Mouse (Mus musculus) liver, embryonic 18 days (tissue): ENCODE measurements around the gene H2-Ke6. TPM values are rescaled to one million over a fixed set of nuclear protein-coding genes. Genes with fewer than 3 reads are reported as not detected.

Experiments
- polyA plus RNA-seq: library from polyadenylated mRNA; depleted of rRNA; stranded (reverse); fragments of >200 nt; gene quantifications from 2 replicates; pipeline ENCODE4 v1.2.3, GENCODE M21; 2012; rRNA removed

H2-Ke6 gene
- 51.8 and 62.7 TPM in 2 replicates for polyA plus RNA-seq

DNA sequence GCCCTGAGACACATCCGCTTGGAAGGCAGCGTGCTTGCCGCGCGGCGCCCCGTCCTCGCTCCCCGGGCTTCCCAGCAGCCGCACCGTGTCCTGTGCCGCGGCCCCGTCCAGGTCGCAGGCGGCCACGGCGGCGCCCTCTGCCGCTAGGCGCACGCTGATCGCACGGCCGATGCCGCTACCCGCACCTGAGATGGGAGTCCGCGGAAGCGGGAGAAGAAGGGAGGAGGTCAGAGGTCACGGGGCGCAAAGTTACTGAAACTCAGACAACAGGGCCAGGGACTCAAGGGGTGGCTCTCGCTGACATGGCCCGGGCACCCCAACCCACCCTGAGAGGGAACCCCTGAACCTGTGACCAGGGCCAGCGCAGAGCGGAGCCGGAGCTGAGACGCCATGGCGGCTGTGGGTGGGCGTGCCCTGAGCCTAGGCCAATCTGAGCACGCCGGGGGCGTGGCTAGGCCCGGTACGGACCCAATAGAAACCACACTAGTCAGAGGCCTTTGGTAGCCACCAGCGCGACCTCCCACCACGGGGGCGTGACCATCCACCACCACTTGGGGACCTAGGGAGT, at the start of gene H2-Ke6:
TSS of gene H2-Ke6 (minus strand) at position 405 of the 568 bp plus-strand sequence.

DNA sequence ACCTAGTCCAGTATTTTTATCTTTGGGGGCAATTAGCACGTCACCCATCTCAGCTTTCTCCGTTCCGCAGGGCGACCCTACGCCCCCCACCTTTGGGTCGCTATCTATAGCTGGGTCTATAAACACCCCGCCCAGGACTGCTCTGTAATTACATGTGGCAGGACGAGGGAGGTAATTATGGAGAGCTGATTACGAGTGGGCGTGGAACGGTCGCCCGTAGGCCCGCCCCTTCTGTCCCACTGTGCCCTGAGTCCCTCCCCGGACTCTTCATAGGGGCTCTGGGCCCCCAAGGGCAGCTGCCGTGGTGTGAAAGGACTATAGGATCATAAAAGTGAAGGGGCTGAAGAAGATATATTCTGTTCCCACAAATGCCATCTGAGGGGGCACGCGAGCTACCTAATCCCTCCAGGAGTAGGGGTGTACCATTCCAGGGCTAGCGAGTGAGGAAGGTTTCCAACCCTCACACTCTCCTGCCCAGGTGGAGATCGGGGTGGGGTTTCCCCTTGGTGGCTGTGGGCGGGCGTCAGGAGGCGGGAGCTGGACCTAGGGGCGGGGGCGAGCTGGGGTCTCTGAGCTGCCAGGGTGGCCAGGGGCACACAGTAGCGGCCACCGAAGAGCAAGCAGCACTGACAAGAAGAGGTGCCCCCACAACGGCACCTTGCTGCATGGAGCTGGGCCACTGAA, 11.2 kb upstream of the H2-Ke6 start, which contains the start of gene Col11a2:
TSS of gene Col11a2 (plus strand) at position 560 of the 684 bp plus-strand sequence.

DNA sequence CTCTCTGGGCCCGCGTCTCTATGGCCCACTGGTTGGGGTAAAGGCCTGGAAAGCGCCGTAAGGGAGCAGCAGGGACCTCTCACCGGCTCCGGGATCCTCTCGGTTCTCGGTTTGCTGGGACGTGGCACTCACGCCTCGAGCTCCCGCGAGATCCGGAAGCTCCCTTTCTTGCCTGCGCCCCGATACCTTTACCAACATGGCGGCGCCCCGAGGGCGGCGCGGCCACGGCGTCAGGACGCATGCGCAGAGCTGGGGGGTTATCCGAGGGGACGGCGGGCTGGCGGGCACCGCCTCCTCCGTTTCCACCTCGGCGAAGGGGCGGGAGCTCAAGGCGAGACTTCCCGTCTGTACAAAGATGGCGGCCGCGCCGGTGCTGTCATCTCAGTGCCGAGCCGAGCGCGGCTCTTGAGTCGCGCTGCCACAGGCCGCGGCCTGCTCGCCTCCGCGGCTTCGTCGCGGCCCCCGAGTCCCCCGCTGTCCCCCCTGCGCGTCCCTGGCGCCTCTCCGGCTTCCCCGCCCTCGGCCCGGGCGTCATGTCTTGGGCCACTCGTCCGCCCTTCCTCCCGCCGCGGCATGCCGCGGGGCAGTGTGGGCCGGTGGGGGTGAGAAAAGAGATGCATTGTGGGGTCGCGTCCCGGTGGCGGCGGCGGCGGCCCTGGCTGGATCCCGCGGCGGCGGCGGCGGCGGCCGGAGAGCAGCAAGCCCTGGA, 3.8 kb upstream of the H2-Ke6 start, which contains the start of the genes Slc39a7 and Rxrb:
TSS of gene Slc39a7 (minus strand) at position 218 of the 709 bp plus-strand sequence.
TSS of gene Rxrb (plus strand) at position 348 of the 709 bp plus-strand sequence.

DNA sequence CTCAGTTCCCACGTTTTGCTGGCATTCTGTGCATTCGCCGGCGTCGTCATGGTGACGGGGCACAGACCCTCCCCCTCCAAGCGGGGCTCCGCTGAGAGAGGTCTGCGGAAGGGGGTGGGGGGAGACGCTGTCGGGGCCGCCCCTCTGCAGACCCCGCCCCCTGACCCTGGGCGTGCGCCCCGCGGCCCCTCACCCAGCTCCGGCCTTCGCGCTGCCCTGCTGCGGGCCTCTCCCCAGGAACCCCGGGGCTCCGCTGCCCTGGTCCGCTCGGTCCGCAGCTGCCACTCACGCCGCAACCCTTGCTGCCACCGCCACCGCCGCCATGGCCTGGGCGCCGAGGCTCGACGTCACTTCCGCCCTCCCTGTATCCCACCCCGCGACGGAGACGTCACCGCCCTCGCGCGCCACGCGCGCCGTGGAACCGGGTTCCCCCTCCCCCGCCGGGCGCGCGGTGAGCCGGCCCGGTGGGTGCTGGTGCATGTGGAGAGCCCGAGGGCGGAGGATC, 3.5 kb downstream of the H2-Ke6 start, which contains the start of gene Ring1:
TSS of gene Ring1 (minus strand) at position 364 of the 505 bp plus-strand sequence.

DNA sequence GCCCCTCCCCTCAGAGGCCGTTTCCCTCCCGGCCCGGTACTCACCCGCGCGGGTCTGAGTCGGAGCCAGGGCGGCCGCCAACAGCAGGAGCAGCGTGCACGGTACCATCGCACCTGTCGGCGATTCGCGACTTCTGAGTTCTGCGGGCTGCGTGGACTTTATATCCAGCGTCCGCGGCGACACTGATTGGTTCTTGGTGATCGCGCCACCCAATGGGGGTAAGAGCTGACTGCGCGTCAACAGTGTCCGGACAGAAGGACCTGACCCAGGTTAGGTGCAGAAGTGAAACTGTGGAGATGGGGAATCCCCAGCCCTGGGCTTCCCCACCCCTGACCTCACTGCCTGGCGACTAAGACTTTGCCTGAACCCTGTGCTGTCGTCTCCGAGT, 27.7 kb downstream of the H2-Ke6 start, which contains the start of gene H2-K1:
TSS of gene H2-K1 (minus strand) at position 198 of the 388 bp plus-strand sequence.

Other genes starting within 250 kb of the H2-Ke6 start
- gene Angptl4, start 246.2 kb downstream of the H2-Ke6 start, polyA plus RNA-seq = 51.8 and 56.4 TPM in 2 replicates
- gene Kank3, start 217.5 kb downstream of the H2-Ke6 start, polyA plus RNA-seq = 15.8 and 17.2 TPM in 2 replicates
- 624 and 816 TPM in 2 replicates for gene Rps28, start 203.5 kb downstream of the H2-Ke6 start, polyA plus RNA-seq
- 189 and 197 TPM in 2 replicates for gene Ndufa7, start 203.5 kb downstream of the H2-Ke6 start, polyA plus RNA-seq
- gene Cd320, start 185.0 kb downstream of the H2-Ke6 start, polyA plus RNA-seq = 8.3 and 9.0 TPM in 2 replicates
- gene Gm7029, start 154.2 kb downstream of the H2-Ke6 start, polyA plus RNA-seq = not detected in 2 replicates
- 19.2 and 21.8 TPM in 2 replicates for gene Kifc1, start 137.4 kb downstream of the H2-Ke6 start, polyA plus RNA-seq
- gene Platr17, start 122.9 kb downstream of the H2-Ke6 start, polyA plus RNA-seq = 0.63 and 0.78 TPM in 2 replicates
- gene Daxx, start 118.6 kb downstream of the H2-Ke6 start, polyA plus RNA-seq = 17.5 and 19.5 TPM in 2 replicates
- 19.7 and 21.7 TPM in 2 replicates for gene Tapbp, start 112.2 kb downstream of the H2-Ke6 start, polyA plus RNA-seq
- 11.4 and 11.9 TPM in 2 replicates for gene Zbtb22, start 112.2 kb downstream of the H2-Ke6 start, polyA plus RNA-seq
- 21.4 and 28.9 TPM in 2 replicates for gene Rgl2, start 98.5 kb downstream of the H2-Ke6 start, polyA plus RNA-seq
- gene Pfdn6, start 87.7 kb downstream of the H2-Ke6 start, polyA plus RNA-seq = 45.7 and 46.0 TPM in 2 replicates
- gene Wdr46, start 87.4 kb downstream of the H2-Ke6 start, polyA plus RNA-seq = 11.8 and 12.7 TPM in 2 replicates
- 1.4 and 1.9 TPM in 2 replicates for gene B3galt4, start 76.6 kb downstream of the H2-Ke6 start, polyA plus RNA-seq
- gene Vps52, start 72.2 kb downstream of the H2-Ke6 start, polyA plus RNA-seq = 15.0 and 17.0 TPM in 2 replicates
- gene Rps18, start 72.1 kb downstream of the H2-Ke6 start, polyA plus RNA-seq = 1,178 and 1,295 TPM in 2 replicates
- 340 and 427 TPM in 2 replicates for gene H2-K1, start 27.7 kb downstream of the H2-Ke6 start, polyA plus RNA-seq
- gene Ring1, start 3.4 kb downstream of the H2-Ke6 start, polyA plus RNA-seq = 12.5 and 18.5 TPM in 2 replicates
- gene Slc39a7, start 3.6 kb upstream of the H2-Ke6 start, polyA plus RNA-seq = 42.7 and 48.3 TPM in 2 replicates
- 18.5 and 21.0 TPM in 2 replicates for gene Rxrb, start 3.8 kb upstream of the H2-Ke6 start, polyA plus RNA-seq
- 0.48 and 0.67 TPM in 2 replicates for gene Col11a2, start 11.4 kb upstream of the H2-Ke6 start, polyA plus RNA-seq
- gene H2-Oa, start 64.3 kb upstream of the H2-Ke6 start, polyA plus RNA-seq = 0.81 and 1.1 TPM in 2 replicates
- gene H2-DMa, start 91.5 kb upstream of the H2-Ke6 start, polyA plus RNA-seq = 4.5 and 5.3 TPM in 2 replicates
- gene Brd2, start 94.6 kb upstream of the H2-Ke6 start, polyA plus RNA-seq = 45.0 and 46.4 TPM in 2 replicates
- 0.83 and 0.86 TPM in 2 replicates for gene H2-DMb2, start 115.2 kb upstream of the H2-Ke6 start, polyA plus RNA-seq
- 2.5 and 2.6 TPM in 2 replicates for gene H2-DMb1, start 125.0 kb upstream of the H2-Ke6 start, polyA plus RNA-seq
- gene Tap1, start 159.5 kb upstream of the H2-Ke6 start, polyA plus RNA-seq = 8.9 and 10.8 TPM in 2 replicates
- gene Psmb9, start 159.7 kb upstream of the H2-Ke6 start, polyA plus RNA-seq = 14.2 and 19.7 TPM in 2 replicates
- 26.6 and 37.5 TPM in 2 replicates for gene Psmb8, start 169.7 kb upstream of the H2-Ke6 start, polyA plus RNA-seq
- 7.1 and 7.6 TPM in 2 replicates for gene Tap2, start 175.5 kb upstream of the H2-Ke6 start, polyA plus RNA-seq
- gene H2-Ob, start 210.8 kb upstream of the H2-Ke6 start, polyA plus RNA-seq = 2.0 and 2.7 TPM in 2 replicates
- 10.6 and 13.2 TPM in 2 replicates for gene H2-Ab1, start 229.6 kb upstream of the H2-Ke6 start, polyA plus RNA-seq